Mouse (Mus musculus) right cerebral cortex, postnatal 10 days (tissue): ENCODE measurements around the gene Trim40.
"Not testable (repeated sequence)": the region's sequence is repeated elsewhere in the genome, so short reads cannot be mapped to it uniquely, and the experiment has no call there.

ENCODE experiments used
- DNase-seq, 2 experiments: peaks; one replicate each; pipeline ENCODE4 v3.0.0; 2021; ENCODE audit warnings: low spot score in 2 of 2

Gene Trim40

GRCm38 (mm10) chr17:36893387-36893786, 3.5 kb upstream of the Trim40 start:
- DNase-seq = no peak

DNA sequence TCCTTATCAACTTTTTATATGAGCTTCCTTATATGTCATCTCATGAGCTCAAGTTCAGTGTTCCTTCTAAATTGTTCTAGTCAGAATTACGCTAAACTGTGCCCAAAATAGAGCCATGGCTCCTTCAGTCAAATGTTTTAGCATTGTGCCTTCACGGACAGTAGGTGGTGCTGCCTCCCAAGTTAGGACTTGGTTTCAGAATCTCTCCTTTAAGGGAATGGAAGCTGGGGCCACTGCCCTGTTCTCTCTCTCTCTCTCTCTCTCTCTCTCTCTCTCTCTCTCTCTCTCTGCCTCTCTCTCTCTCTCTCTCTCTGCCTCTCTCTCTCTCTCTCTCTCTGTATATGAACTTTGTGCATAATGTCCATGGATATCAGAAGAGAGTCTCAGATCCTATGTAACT, 2.4 kb upstream of the Trim40 start:
- DNase-seq = peak; percentile 34 to 48

GRCm38 (mm10) chr17:36891496-36891895, 1.6 kb upstream of the Trim40 start:
- DNase-seq = not testable (repeated sequence)

DNA sequence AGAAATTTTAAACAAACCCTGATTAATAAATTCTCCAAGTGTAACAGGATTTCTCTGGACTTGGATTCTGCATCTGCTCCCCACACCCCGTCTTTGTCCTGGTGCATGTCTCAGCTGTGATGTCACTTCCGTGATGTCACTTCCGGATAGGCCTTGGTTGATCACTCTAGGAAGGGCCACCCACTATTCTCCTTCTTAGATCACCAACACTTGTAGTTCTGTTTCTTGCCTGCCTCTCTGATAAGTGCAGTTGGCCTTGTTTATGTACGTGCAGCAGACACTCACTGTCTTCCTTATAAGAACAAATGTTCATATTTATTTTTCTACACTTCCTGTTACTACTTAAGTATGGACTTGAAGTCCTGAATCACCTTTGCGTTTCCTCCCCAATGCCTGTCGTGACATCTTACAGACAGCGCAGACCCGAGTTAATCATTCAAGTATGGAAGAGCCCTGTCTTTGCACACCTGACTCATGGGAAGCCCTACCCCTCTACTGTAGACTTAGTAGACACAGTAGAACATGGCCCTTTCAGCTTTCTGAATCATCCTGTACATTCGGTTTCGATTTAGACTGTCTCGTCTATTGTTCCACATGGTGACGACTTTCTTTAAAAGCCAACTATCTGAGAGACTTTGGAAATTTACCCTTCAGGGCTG, 4.7 kb downstream of the Trim40 start:
- DNase-seq = no peak

GRCm38 (mm10) chr17:36883350-36883749, 6.6 kb downstream of the Trim40 start:
- DNase-seq = no peak

DNA sequence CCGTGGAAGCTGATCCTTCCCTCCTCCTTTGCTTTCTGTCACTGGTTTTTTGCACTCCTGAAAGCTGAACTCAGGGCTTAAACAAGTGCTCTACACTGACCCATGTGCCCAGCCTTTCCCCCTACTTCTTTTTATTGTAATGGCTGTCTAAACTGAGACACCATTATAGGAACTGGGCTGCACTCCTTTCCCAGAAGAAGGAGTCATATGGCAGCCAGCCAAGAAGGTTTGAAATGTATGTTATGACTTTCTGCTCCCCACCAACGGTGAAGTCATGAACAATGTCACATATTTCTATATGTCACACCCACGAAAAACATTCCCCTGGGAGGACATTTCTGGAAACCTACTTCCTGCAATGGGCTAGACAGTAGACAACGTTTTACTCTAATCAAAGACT, 15.3 kb downstream of the Trim40 start:
- DNase-seq = no peak

- peak in 1 of 2 experiments; percentile 42 for DNase-seq
Observed at GRCm38 (mm10) chr17:36869955-36870810, 19.7 kb downstream of the Trim40 start.

- no peak for DNase-seq
Observed at GRCm38 (mm10) chr17:36869284-36869954, 20.5 kb downstream of the Trim40 start, which contains the start of gene Trim10. Gene Trim10, plus strand, starts transcription at chr17:36869574.

- DNase-seq = no peak
Observed at GRCm38 (mm10) chr17:36868836-36869235, 21.1 kb downstream of the Trim40 start.

GRCm38 (mm10) chr17:36866719-36867527, 23.0 kb downstream of the Trim40 start, which contains the start of gene Trim15:
Gene Trim15, minus strand, starts transcription at chr17:36867210.
- no peak for DNase-seq

- DNase-seq = no peak
Observed at GRCm38 (mm10) chr17:36861680-36862079, 28.2 kb downstream of the Trim40 start.

- DNase-seq = no peak
Observed at GRCm38 (mm10) chr17:36858181-36858580, 31.7 kb downstream of the Trim40 start.

GRCm38 (mm10) chr17:36856236-36856635, 33.7 kb downstream of the Trim40 start:
- DNase-seq = no peak

DNA sequence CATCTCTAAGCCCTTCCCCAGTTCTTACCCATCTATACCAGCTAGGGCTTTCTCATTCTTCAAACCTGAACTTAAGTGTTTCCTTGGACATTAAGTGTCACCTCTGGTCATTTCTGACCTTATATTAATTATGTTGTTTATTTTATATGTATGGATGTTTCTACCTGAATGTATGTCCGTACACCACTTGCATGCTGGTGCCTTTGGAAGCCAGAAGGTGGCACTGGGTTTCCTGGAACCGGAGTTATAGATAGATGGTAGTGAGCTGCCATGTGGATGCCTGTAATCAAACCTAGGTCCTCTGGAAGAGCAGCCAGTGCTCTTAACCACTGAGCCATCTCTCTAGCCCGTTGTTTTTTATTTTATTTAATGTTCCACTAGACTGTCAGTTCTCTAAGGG, 34.4 kb downstream of the Trim40 start:
- no peak for DNase-seq

DNA sequence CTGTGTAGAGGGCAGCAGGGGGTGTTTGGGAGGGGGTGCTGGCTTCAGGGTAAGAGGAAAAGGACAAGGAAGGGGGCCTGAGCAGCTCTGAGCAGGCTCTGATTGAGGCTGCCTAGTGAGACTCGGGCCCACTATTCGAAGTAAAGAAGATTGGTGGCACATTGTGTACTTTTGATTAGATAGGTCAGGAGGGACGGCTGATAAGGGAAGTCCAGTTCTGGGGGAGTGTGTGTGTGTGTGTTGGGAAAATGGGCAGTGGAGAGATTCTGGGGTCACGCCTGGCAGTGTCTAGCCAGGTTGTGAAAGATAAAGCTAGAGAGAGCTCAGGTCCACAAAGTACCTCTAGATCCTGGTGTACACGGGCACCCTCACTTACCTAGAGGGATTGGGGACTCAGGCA, 38.3 kb downstream of the Trim40 start:
- no peak for DNase-seq

DNA sequence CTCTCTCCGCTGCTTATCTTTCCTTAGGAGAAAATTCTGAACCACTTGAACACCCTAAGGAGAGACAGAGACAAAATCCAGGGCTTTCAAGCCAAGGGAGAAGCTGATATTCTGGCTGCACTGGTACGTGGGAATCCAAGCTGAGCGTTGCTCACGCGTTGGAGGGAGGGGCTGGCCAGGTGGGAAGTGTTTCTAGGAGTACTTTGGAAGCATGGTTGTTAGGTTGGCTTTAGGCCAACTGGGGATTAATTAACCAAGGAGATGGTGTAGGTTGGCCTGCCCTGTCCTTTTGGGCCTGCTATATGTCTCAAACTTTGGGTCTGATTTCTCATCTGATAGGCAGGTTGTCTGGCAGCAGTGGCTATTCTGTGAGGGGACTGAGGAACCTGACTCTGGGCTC, 38.7 kb downstream of the Trim40 start:
- DNase-seq = no peak

GRCm38 (mm10) chr17:36849992-36850391, 39.9 kb downstream of the Trim40 start:
- DNase-seq = no peak

DNA sequence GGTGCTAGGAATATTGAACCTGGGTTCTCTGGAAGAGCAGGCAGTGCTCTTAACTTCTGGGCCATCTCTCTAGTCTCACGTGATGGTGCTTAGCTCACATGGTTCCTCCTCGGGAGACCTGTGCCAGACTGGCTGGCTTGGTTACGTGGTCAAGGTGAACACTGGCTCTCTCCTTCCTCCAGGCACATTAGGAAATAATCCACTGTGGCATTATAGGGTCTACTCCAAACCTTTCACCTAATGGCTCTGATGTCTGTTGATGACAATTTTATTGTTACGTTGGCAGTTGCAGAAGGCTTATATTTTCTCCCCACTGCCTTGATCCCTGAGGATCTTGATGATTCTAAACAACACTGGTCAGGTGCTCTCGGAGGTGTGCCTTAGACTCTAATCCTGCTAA, 41.0 kb downstream of the Trim40 start:
- no peak for DNase-seq

- no peak for DNase-seq
Observed at GRCm38 (mm10) chr17:36844725-36845124, 45.2 kb downstream of the Trim40 start.

DNA sequence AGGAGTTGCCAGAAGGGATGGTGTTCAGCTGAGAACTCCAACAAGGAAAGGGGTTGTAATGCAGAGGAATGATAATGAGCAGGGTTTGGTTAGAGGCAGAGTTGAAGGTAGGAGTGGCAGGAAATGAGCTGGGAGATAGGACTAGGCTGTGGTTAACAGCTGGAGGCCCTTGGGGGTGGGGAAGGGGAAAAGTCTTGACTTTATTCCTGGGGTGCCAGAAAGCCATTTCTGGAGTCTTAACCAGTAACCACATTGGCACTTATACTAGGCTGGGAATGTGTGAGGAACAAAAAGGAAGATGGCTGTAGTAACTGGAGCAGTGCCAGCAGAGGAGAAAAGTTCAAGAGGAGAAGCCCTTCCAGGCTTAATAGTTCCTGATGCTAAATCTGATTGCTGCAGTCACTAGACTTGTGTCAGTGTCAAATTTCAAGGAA, 45.6 kb downstream of the Trim40 start:
- no peak for DNase-seq

- DNase-seq = no peak
Observed at GRCm38 (mm10) chr17:36843696-36844095, 46.2 kb downstream of the Trim40 start.
